Mouse (Mus musculus) lung, postnatal 0 days (tissue): ENCODE measurements at regions not wholly inside any gene's neighbourhood (a gene's known extent, or its start where the extent isn't known, plus 50 kb on each side); places are given as distances from the start of the nearest gene placed in this dataset.
A peak's percentile ranks its signal among the peaks of the same experiment; 100 is the strongest.

Experiments used
- ATAC-seq: fragments of 200-750 bp; cut with Nextera tagmentation; 2 replicates; pipeline ENCODE4 v1.8.0; 2017; ENCODE audit warnings: moderate library complexity
- DNase-seq: peaks from one replicate; pipeline ENCODE4 v3.0.0-alpha.2; 2016; ENCODE audit warnings: low spot score
- H3K27ac ChIP-seq: fragments of 300-500 bp; sonication (generic); 2 replicates; pipeline ENCODE4 v1.5.1; 2014; ENCODE audit warnings: antibody characterized with exemption, mild to moderate bottlenecking, low read length, mixed read lengths
- H3K27me3 ChIP-seq: fragments of 300-500 bp; sonication (generic); replicated peaks from 2 replicates; pipeline ENCODE4 v1.6.1; 2014; ENCODE audit warnings: low read length, mixed read lengths; ENCODE audit not compliant: insufficient read depth
- H3K36me3 ChIP-seq: fragments of 300-500 bp; sonication (generic); 2 replicates; pipeline ENCODE4 v1.6.1; 2014; ENCODE audit warnings: low read length, mixed read lengths; ENCODE audit not compliant: insufficient read depth
- H3K4me1 ChIP-seq: fragments of 300-500 bp; sonication (generic); 2 replicates; pipeline ENCODE4 v1.6.1; 2014; ENCODE audit warnings: antibody characterized with exemption, low read depth, low read length, mixed read lengths; ENCODE audit not compliant: insufficient read depth
- H3K4me2 ChIP-seq: fragments of 300-500 bp; sonication (generic); replicated peaks from 2 replicates; pipeline ENCODE4 v1.6.1; 2014; ENCODE audit warnings: low read depth, mild to moderate bottlenecking, low read length, moderate library complexity, mixed read lengths
- H3K4me3 ChIP-seq: fragments of 300-500 bp; sonication (generic); 2 replicates; pipeline ENCODE4 v1.5.1; 2014; ENCODE audit warnings: low read depth, low read length
- H3K9ac ChIP-seq: fragments of 300-500 bp; sonication (generic); replicated peaks from 2 replicates; pipeline ENCODE4 v1.6.1; 2014; ENCODE audit warnings: low read depth, mild to moderate bottlenecking
- H3K9me3 ChIP-seq: fragments of 300-500 bp; sonication (generic); 2 replicates; pipeline ENCODE4 v1.6.1; 2016; ENCODE audit warnings: low read length, mixed read lengths
- CTCF ChIP-seq: IDR thresholded peaks from 2 replicates; pipeline ENCODE4 v1.5.1; 2016; ENCODE audit warnings: antibody characterized with exemption, mild to moderate bottlenecking
- EP300 ChIP-seq: IDR thresholded peaks from 2 replicates; pipeline ENCODE4 v1.6.1; 2016; ENCODE audit warnings: antibody characterized with exemption, mild to moderate bottlenecking, control low read depth
- WGBS: fragments of 180-500 bp; shearing (Covaris S2); extraction: QIAGEN DNeasy Blood & Tissue Kit; methylation state at CpG from one replicate; pipeline ENCODE4 v1.1.7; 2014; 5-methylcytosine and 5-hydroxymethylcytosine counted together

DNA sequence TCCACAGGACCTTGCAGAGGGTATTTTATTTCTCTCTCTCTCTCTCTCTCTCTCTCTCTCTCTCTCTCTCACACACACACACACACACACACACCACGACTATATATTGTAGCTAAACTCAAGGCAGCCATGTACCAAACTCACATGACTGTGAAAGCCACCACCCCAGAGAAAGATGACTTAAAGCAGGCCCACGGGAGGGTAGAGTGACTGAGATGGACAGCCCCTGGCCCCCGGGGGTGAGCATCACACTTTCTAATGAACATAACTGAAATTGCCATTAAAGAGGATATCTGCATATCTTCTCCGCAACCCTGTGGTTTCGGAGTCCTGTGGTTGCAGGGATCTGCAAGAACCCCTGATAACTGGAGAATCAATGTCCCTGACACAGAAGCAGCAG is 197.1 kb upstream of the Spdye4c start:
- no peak for DNase-seq
- H3K36me3 ChIP-seq, result no peaks in the 10 kb centered on the region
- no peaks in the 10 kb centered on the region for H3K9me3 ChIP-seq
- no peak overlapping the region for H3K9ac ChIP-seq
- no peak overlapping the region for H3K4me3 ChIP-seq
- H3K27ac ChIP-seq, result no peak overlapping the region
- WGBS, result 83% methylated on average over 5 of the region's 5 CpGs
- peaks cover 7% of the 10 kb centered on the region for H3K4me1 ChIP-seq
- TF ChIP-seq CTCF (no peak), EP300 (no peak)
- no peaks in the 10 kb centered on the region for H3K27me3 ChIP-seq
- no peak overlapping the region for H3K4me2 ChIP-seq
- no peak for ATAC-seq

DNA sequence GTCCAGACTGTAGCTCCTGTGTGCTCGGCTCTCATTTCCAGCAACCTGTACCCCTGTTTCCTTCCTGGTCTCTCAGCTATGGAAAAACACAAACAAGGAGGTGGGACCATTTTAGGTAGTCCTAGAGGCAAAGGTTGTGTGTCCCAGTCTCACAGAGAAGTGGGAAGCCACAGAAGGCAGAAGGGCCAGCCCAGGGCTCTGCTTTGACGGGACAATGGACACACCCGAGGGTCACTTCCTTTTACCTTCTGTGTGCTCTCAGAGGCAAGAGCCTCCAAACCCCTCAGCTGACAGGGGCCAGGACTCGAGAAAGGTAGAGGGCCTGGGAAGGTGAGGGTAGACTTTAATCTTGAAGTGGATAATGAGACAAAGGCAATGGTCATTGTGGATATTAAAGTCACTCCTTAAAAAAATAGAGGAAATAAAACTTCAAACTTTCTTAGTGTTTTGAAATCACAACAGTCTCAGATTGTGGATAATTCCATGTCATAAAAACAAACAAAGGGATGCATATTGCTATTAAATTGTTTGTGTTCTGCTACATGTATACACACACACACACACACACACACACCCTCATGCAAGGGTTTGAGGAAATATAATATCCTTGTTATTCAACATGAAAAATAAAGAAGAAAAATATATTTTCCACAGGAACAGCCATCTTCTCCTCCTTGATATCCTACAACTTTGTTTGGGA is 195.6 kb upstream of the Spdye4c start:
- Histone ChIP-seq H3K36me3 (no peaks in the 10 kb centered on the region), H3K9me3 (no peaks in the 10 kb centered on the region), H3K4me2 (no peak overlapping the region), H3K4me3 (no peak overlapping the region), H3K27ac (no peak overlapping the region), H3K9ac (0 out of 2 replicates have a peak overlapping the region, but pooled peaks have one; percentile 16), H3K27me3 (no peaks in the 10 kb centered on the region), H3K4me1 (peaks cover 7% of the 10 kb centered on the region)
- DNase-seq (peak; percentile 36), ATAC-seq (peak; percentile 30; the same call in 1 of the 2 replicates)
- WGBS, result 26% methylated on average over 4 of the region's 4 CpGs
- no peak for TF ChIP-seq EP300
- TF ChIP-seq CTCF, result no peak

- peaks cover 7% of the 10 kb centered on the region for H3K4me1 ChIP-seq
- no peak overlapping the region for H3K4me2 ChIP-seq
- no peaks in the 10 kb centered on the region for H3K27me3 ChIP-seq
- H3K4me3 ChIP-seq, result no peak overlapping the region
- ATAC-seq, result peak; percentile 92
- peak; percentile 57; the same call in 1 of the 2 replicates for TF ChIP-seq EP300
- TF ChIP-seq CTCF, result peak; percentile 94
- H3K9ac ChIP-seq, result no peak overlapping the region
- H3K9me3 ChIP-seq, result no peaks in the 10 kb centered on the region
- no peak overlapping the region for H3K27ac ChIP-seq
- H3K36me3 ChIP-seq, result no peaks in the 10 kb centered on the region
- DNase-seq, result peak; percentile 92
- WGBS, result 2% methylated on average over 9 of the region's 9 CpGs
Observed at GRCm38 (mm10) chr2:128396008-128396346, 195.0 kb upstream of the Spdye4c start.

DNA sequence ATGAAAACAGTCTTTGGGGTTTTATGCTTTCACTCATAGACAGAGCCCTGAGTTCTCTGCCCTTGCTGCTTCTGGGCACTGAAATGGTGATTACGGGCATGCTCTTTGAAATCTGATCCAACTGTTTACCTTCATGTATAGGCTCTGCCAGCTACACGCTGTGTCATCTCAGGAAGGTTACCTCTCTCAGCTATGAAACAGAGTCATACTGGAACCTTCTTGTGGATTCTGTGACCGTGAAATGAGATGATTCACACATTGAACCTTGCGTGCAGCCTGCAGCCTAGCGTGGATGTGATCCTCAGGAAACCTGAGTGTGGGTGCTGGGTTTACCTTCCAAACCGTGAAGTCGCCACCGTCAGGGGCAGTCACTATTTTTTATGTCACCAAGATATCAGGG is 189.7 kb upstream of the Spdye4c start:
- H3K4me1 ChIP-seq, result no peaks in the 10 kb centered on the region; the same call in 1 of the 2 replicates
- DNase-seq (no peak), ATAC-seq (no peak)
- TF ChIP-seq CTCF, result no peak
- no peak for TF ChIP-seq EP300
- H3K4me3 ChIP-seq, result no peak overlapping the region
- 73% methylated on average over 8 of the region's 8 CpGs for WGBS
- no peak overlapping the region for H3K9ac ChIP-seq
- no peak overlapping the region for H3K27ac ChIP-seq
- no peaks in the 10 kb centered on the region for H3K36me3 ChIP-seq
- H3K27me3 ChIP-seq, result no peaks in the 10 kb centered on the region
- H3K9me3 ChIP-seq, result no peaks in the 10 kb centered on the region
- H3K4me2 ChIP-seq, result no peak overlapping the region

- H3K4me2 ChIP-seq, result peak overlapping the region; percentile 22; the same call in 1 of the 2 replicates
Observed at GRCm38 (mm10) chr2:128403143-128403935, 187.7 kb upstream of the Spdye4c start.

DNA sequence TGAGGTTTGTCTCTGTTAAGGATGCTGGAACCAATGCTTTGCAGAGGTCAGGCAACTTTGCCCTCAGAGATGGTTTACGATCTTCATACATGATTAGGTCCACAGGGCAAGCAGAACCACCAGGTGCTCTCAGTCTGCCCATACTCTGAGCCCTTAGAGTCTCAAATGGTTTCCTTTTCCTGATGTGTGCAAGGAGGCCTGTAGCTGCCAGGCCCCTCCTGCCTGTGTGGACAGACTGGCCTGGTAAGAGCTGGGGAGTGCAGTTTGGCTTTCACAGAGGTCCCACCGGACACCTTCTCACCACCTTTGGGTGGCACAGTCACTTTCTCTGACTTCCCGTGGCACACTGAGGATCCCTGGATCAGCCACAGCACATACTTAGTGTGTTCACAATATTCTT is 186.6 kb upstream of the Spdye4c start:
- TF ChIP-seq CTCF (no peak), EP300 (no peak)
- WGBS, result 82% methylated on average over 3 of the region's 3 CpGs
- Histone ChIP-seq H3K27ac (no peak overlapping the region), H3K4me1 (no peaks in the 10 kb centered on the region; the same call in 1 of the 2 replicates), H3K27me3 (no peaks in the 10 kb centered on the region), H3K36me3 (no peaks in the 10 kb centered on the region), H3K4me3 (no peak overlapping the region), H3K4me2 (no peak overlapping the region), H3K9ac (no peak overlapping the region), H3K9me3 (no peaks in the 10 kb centered on the region)
- DNase-seq (no peak), ATAC-seq (no peak)

More at GRCm38 (mm10) chr2:128403143-128403935, 187.7 kb upstream of the Spdye4c start:
- ATAC-seq (no peak), DNase-seq (peak; percentile 19)
- Histone ChIP-seq H3K9me3 (no peaks in the 10 kb centered on the region), H3K4me1 (no peaks in the 10 kb centered on the region; the same call in 1 of the 2 replicates), H3K27me3 (no peaks in the 10 kb centered on the region), H3K36me3 (no peaks in the 10 kb centered on the region), H3K4me3 (no peak overlapping the region), H3K9ac (no peak overlapping the region), H3K27ac (no peak overlapping the region)
- TF ChIP-seq CTCF (no peak), EP300 (no peak)
- 33% methylated on average over 11 of the region's 11 CpGs for WGBS
